Mouse (Mus musculus) monocyte, adult 59 days (primary cell): ENCODE results near the gene Fthl17f. TPM values are rescaled to one million over a fixed set of nuclear protein-coding genes. Genes with fewer than 3 reads are reported as not detected.

ENCODE experiments used
- total RNA-seq, 2 experiments: library from RNA; stranded (reverse); gene quantifications; one replicate each; pipeline ENCODE4 v1.2.4; 2023

Gene Fthl17f
- total RNA-seq, result not detected

DNA sequence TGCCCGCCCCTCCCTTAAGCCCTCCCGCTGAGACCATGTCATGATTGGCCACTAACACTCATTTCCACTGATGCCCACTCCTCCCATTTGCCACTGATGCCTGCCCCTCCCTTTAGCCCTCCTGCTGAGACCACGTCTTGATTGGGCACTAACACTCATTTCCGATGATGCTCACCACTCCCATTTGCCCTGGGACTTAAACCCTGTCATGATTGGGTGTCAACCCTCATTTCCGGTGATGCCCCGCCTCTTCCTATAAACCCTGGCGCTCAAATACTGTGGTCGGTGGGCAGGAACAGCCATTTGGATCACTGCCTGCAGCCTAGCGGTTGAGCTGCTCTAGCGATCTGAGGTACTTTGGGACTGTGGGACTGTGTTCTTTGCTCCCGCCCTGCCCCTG is at the start of gene Fthl17f:
TSS of gene Fthl17f (plus strand) at position 301 of the 400 bp plus-strand sequence.

DNA sequence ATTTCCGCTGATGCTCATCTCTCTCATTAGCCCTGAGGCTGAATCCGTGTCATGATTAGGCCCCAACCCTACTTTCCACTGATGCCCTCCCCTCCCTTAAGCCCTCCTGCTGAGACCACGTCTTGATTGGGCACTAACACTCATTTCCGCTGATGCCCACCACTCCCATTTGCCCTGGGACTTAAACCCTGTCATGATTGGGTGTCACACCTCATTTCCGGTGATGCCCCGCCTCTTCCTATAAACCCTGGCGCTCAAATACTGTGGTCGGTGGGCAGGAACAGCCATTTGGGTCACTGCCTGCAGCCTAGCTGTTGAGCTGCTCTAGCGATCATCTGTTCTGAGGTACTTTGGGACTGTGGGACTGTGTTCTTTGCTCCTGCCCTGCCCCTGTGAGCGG is 29.6 kb upstream of the Fthl17f start, which contains the start of gene Fthl17e:
TSS of gene Fthl17e (plus strand) at position 301 of the 400 bp plus-strand sequence.

DNA sequence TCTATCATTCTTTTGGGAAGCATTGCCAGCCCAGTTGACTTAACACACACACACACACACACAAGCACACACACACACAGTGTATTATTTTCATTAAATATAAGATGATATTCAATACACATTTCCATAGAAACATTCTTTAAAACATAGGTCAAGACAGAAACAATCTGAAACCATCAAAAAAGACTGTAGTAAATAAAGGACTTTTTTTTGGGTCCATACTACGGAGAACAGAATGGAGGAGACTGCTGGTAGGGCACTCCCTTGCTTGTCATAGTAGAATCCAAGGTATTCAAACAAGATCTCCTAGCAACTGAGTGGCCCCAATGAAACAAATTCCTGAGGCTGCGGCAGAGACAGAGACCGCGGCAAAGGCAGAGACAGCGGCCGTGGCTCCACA is 41.4 kb downstream of the Fthl17f start, which contains the start of gene 4930402K13Rik:
TSS of gene 4930402K13Rik (plus strand) at position 301 of the 400 bp plus-strand sequence.

Other genes starting within 250 kb of the Fthl17f start
- gene Gm6592, start 219.0 kb upstream of the Fthl17f start, total RNA-seq, result not detected
- gene Gm5751, start 188.8 kb upstream of the Fthl17f start, total RNA-seq, result not detected
- gene B630019K06Rik, start 170.6 kb upstream of the Fthl17f start, total RNA-seq, result under 1 TPM; 0.27 to 0.60 TPM
- gene Fthl17b, start 100.0 kb upstream of the Fthl17f start, total RNA-seq, result not detected
- not detected for gene Fthl17c, start 86.5 kb upstream of the Fthl17f start, total RNA-seq
- gene Fthl17d, start 76.3 kb upstream of the Fthl17f start, total RNA-seq, result not detected
- not detected for gene Fthl17e, start 29.5 kb upstream of the Fthl17f start, total RNA-seq
- gene 4930402K13Rik, start 41.5 kb downstream of the Fthl17f start, total RNA-seq, result not detected
- gene Lancl3, start 136.9 kb downstream of the Fthl17f start, total RNA-seq, result not detected
- gene Gm14862, start 193.9 kb downstream of the Fthl17f start, total RNA-seq, result not detected
- gene Xk, start 209.7 kb downstream of the Fthl17f start, total RNA-seq, result under 1 TPM; 0.46 to 0.60 TPM
- not detected for gene H2al1m, start 220.7 kb downstream of the Fthl17f start, total RNA-seq